Mouse (Mus musculus) neural tube, embryonic 14.5 days (tissue): ENCODE measurements around the gene Npc1l1. TPM values are rescaled to one million over a fixed set of nuclear protein-coding genes. Genes with fewer than 3 reads are reported as not detected.

ENCODE experiments used
- ATAC-seq: fragments of 200-750 bp; cut with Nextera tagmentation; 2 replicates; pipeline ENCODE4 v1.8.0; 2017; ENCODE audit warnings: low read depth, mild to moderate bottlenecking, moderate TSS enrichment, moderate library complexity
- H3K27ac ChIP-seq: fragments of 300-500 bp; sonication (generic); 2 replicates; pipeline ENCODE4 v1.5.1; 2014; ENCODE audit warnings: low read depth, mild to moderate bottlenecking, control low read depth, low read length, moderate library complexity, mixed read lengths
- H3K27me3 ChIP-seq: fragments of 300-500 bp; sonication (generic); 2 replicates; pipeline ENCODE4 v1.6.1; 2014; ENCODE audit warnings: low read length; ENCODE audit not compliant: control insufficient read depth, insufficient read depth
- H3K36me3 ChIP-seq: fragments of 300-500 bp; sonication (generic); 2 replicates; pipeline ENCODE4 v1.6.1; 2014; ENCODE audit warnings: low read length, mixed read lengths; ENCODE audit not compliant: control insufficient read depth, insufficient read depth
- H3K4me1 ChIP-seq: fragments of 300-500 bp; sonication (generic); 2 replicates; pipeline ENCODE4 v1.6.1; 2014; ENCODE audit warnings: low read length; ENCODE audit not compliant: control insufficient read depth, insufficient read depth
- H3K4me2 ChIP-seq: fragments of 300-500 bp; sonication (generic); 2 replicates; pipeline ENCODE4 v1.6.1; 2014; ENCODE audit warnings: mild to moderate bottlenecking, low read depth, low read length, control low read depth
- H3K4me3 ChIP-seq: fragments of 300-500 bp; sonication (generic); 2 replicates; pipeline ENCODE4 v1.5.1; 2014; ENCODE audit warnings: low read depth, low read length, control low read depth, mixed read lengths
- H3K9ac ChIP-seq: fragments of 300-500 bp; sonication (generic); replicated peaks from 2 replicates; pipeline ENCODE4 v1.6.1; 2014; ENCODE audit warnings: low read depth, mild to moderate bottlenecking, control low read depth, low read length, mixed read lengths
- H3K9me3 ChIP-seq: fragments of 300-500 bp; sonication (generic); 2 replicates; pipeline ENCODE4 v1.6.1; 2016; ENCODE audit warnings: low read length; ENCODE audit not compliant: control insufficient read depth
- WGBS: fragments of 180-500 bp; shearing (Covaris S2); extraction: QIAGEN DNeasy Blood & Tissue Kit; methylation state at CpG from one replicate; pipeline ENCODE4 v1.1.7; 2014; 5-methylcytosine and 5-hydroxymethylcytosine counted together
- polyA plus RNA-seq: library from polyadenylated mRNA; unstranded; fragments of >200 nt; fragmentation: Nextera tagmentation; extraction: Ambion mirVana; gene quantifications from 2 replicates; pipeline ENCODE4 v1.2.1, GENCODE M21; 2014

The Npc1l1 gene
- polyA plus RNA-seq, 1 experiment from 2014 or later, result 0.05 TPM

DNA sequence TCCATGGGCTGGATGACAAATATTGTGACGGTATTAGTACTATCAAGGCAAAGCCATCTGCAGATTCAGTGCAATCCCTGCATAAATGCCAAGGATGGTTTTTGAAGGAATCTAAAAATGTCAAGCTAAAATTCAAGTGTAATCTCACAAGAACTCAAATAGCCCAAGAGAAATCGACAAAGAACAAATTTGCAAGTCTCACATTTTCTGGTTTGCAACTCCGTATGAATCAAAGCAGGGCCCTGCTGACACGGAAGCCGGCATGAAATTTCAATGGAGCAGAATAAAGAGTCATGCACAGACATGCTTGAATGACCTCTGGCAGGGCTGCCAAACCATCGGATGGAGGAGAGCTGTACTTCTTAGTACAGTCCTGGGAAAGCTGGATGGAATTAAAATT is 10.0 kb downstream of the Npc1l1 start:
- Histone ChIP-seq H3K9ac (no peak overlapping the region), H3K4me3 (no peak overlapping the region), H3K4me2 (no peak overlapping the region), H3K36me3 (no peaks in the 10 kb centered on the region), H3K9me3 (no peaks in the 10 kb centered on the region), H3K27ac (no peak overlapping the region), H3K4me1 (no peaks in the 10 kb centered on the region), H3K27me3 (no peaks in the 10 kb centered on the region)
- no peak for ATAC-seq
- 83% methylated on average over 6 of the region's 6 CpGs for WGBS

DNA sequence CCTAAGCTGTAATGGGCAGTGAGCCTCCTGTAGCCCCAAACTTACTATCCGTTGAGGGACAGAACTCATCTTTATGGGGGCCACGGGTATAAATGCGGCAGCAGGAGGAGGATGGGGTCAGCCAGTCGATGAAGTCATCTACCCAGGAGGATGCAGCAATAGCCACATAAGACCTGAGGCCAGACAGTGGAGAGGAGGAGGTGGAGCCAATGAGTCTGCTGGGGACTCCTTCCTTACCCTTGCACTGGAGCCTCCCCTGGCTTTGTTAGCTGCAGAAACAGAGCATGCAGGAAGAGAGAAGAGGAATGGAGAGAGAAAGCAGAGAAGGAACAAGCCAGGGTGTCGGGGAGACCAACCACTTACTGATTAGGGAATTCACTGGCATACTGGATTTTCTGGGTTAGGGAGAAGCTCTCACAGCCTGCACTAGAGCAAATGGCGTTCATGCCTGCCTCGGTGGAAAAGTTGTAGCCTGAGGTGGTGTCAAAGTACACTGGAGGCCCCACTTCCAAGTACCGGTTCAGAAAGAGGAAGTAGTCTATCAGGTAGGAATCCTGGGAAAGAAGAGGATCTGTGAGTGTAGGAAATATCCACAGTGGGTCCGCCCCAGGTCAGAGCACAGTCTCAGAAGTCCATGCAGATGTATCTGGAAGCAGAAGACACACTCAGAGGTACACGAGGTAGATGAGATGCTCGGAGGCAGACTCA is 11.6 kb downstream of the Npc1l1 start:
- ATAC-seq, result no peak
- Histone ChIP-seq H3K4me2 (no peak overlapping the region), H3K4me3 (no peak overlapping the region), H3K9ac (no peak overlapping the region), H3K36me3 (no peaks in the 10 kb centered on the region), H3K9me3 (no peaks in the 10 kb centered on the region), H3K27ac (no peak overlapping the region), H3K4me1 (no peaks in the 10 kb centered on the region), H3K27me3 (no peaks in the 10 kb centered on the region)
- WGBS, result 83% methylated on average over 11 of the region's 11 CpGs

DNA sequence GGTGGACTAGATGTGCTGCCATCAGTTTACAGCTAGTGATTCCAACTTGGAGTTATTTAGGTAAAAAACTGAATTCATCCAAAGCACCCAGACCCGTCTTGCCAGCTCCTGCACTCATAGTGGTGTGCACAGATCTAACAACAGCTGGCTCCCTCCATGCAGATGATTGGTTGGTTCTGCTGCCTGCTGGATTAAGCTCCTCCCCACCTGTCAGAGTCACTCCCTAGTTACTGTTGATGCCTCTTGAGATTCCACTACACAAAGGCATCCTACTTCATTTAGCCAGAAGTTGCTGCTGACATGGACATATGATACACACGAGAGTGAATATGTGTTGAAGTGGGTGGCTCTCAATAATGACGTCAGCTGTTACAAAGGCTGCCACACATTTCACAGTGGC is 13.1 kb downstream of the Npc1l1 start:
- Histone ChIP-seq H3K4me1 (no peaks in the 10 kb centered on the region), H3K27ac (no peak overlapping the region), H3K9ac (no peak overlapping the region), H3K27me3 (no peaks in the 10 kb centered on the region), H3K4me2 (no peak overlapping the region), H3K36me3 (no peaks in the 10 kb centered on the region), H3K9me3 (no peaks in the 10 kb centered on the region), H3K4me3 (no peak overlapping the region)
- ATAC-seq, result no peak
- 66% methylated on average over 3 of the region's 3 CpGs for WGBS

DNA sequence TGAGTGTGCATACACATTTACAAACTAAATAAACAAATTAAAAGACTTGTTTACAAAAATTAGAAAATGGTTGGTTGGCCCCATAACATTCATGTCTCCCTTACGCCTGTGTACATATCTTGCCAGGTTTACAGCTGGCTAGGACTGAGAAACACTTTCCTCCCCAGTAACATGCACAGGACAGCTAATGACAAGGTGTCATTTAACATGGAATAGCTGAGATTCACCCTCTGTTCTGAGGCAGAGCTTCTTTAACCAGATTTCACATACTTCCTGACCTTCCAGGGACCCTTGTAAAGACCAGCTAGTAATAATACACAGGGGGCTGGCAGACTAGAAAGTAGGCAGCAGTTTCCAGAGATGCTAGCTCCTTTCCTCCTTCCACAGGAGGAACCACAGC is 21.8 kb downstream of the Npc1l1 start:
- H3K4me3 ChIP-seq, result no peak overlapping the region
- 83% methylated on average over 1 of the region's 1 CpGs for WGBS
- no peaks in the 10 kb centered on the region for H3K27me3 ChIP-seq
- H3K4me1 ChIP-seq, result no peaks in the 10 kb centered on the region
- no peaks in the 10 kb centered on the region for H3K36me3 ChIP-seq
- no peak for ATAC-seq
- no peaks in the 10 kb centered on the region for H3K9me3 ChIP-seq
- H3K4me2 ChIP-seq, result no peak overlapping the region
- no peak overlapping the region for H3K9ac ChIP-seq
- H3K27ac ChIP-seq, result no peak overlapping the region

DNA sequence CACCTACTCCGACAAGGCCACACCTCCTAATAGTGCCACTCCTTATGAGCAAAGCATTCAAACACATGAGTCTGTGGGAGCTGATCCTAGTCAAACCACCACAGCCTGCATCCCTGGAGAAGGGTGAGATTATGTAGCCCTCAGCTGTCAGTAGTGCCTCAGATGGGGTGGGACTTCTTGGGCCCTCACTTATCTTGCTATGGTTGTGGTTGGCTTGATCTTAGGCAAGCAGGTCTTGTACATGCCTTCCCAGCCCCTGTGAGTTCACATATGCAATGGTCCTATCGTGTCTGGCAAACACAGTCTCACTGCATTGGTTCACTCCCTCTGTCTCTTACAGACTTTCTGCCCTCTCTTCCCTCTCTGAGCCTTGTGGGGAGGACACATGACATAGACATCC is 22.9 kb downstream of the Npc1l1 start:
- no peaks in the 10 kb centered on the region for H3K4me1 ChIP-seq
- 73% methylated on average over 2 of the region's 2 CpGs for WGBS
- no peak overlapping the region for H3K4me3 ChIP-seq
- no peaks in the 10 kb centered on the region for H3K9me3 ChIP-seq
- H3K27me3 ChIP-seq, result no peaks in the 10 kb centered on the region
- ATAC-seq, result no peak
- no peak overlapping the region for H3K4me2 ChIP-seq
- H3K36me3 ChIP-seq, result no peaks in the 10 kb centered on the region
- H3K9ac ChIP-seq, result no peak overlapping the region
- no peak overlapping the region for H3K27ac ChIP-seq

DNA sequence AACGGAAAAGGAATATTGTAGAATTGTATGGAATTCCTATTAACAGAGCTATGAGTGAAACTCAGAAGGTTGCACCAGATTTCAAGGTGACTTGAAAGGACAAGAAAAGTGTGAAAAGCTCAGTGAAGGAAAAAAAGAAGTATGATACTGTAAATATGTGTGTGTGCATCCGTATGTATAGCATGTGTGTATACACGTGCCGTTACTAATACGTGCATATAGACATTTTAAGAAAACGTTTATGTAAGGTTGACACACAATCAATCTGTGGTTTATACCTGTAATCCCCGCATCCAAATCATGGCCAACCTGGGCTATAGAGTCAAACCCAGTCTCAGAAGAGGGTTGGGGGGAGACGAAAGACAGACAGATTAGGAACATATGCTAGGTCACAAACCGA is 29.4 kb downstream of the Npc1l1 start:
- peak overlapping the region; percentile 95 for H3K9ac ChIP-seq
- peaks cover 17% of the 10 kb centered on the region for H3K4me1 ChIP-seq
- H3K27me3 ChIP-seq, result no peaks in the 10 kb centered on the region; the same call in 1 of the 2 replicates
- H3K9me3 ChIP-seq, result no peaks in the 10 kb centered on the region
- WGBS, result 30% methylated on average over 9 of the region's 9 CpGs
- peak overlapping the region; percentile 99 for H3K4me3 ChIP-seq
- peak overlapping the region; percentile 98 for H3K27ac ChIP-seq
- no peaks in the 10 kb centered on the region for H3K36me3 ChIP-seq
- ATAC-seq, result no peak; the same call in 1 of the 2 replicates
- peak overlapping the region; percentile 85 for H3K4me2 ChIP-seq

DNA sequence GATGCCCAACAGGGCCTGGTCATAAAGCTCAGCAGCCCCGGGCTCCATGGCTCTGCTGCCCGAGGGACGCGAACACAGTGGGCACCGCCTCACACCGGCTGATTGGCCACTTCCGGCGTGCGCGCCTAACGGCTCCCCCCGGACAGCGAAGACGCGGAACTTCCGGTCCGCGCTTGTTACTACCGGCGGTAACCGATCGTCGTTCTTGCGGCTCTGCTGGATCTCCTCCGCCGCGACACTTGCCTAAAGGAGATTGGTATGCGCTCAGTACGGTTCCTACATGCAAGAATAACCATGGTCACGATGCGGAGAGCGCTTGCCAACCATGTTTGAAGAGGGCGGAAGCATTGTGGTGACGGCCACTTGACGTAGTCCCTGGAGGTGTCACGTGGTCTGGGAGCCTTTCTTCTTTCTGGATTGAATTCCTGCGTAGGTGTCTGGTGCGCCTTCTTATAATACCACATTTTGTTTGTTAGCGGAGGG is 29.8 kb downstream of the Npc1l1 start, which contains the start of gene Nudcd3:
TSS of gene Nudcd3 (minus strand) at position 329 of the 483 bp plus-strand sequence.
- H3K4me2 ChIP-seq, result peak within 1 kb of the TSS; percentile 85
- H3K27ac ChIP-seq, result peak within 1 kb of the TSS; percentile 98
- peak within 1 kb of the TSS; percentile 99 for H3K4me3 ChIP-seq
- H3K9me3 ChIP-seq, result no peaks in the 10 kb centered on the region
- H3K36me3 ChIP-seq, result no peaks in the 10 kb centered on the region
- peak within 1 kb of the TSS; percentile 95 for H3K9ac ChIP-seq
- WGBS, result under 1% methylated on average over 39 of the region's 39 CpGs
- ATAC-seq, result peak; percentile 98
- no peaks in the 10 kb centered on the region; the same call in 1 of the 2 replicates for H3K27me3 ChIP-seq
- H3K4me1 ChIP-seq, result peaks cover 17% of the 10 kb centered on the region

DNA sequence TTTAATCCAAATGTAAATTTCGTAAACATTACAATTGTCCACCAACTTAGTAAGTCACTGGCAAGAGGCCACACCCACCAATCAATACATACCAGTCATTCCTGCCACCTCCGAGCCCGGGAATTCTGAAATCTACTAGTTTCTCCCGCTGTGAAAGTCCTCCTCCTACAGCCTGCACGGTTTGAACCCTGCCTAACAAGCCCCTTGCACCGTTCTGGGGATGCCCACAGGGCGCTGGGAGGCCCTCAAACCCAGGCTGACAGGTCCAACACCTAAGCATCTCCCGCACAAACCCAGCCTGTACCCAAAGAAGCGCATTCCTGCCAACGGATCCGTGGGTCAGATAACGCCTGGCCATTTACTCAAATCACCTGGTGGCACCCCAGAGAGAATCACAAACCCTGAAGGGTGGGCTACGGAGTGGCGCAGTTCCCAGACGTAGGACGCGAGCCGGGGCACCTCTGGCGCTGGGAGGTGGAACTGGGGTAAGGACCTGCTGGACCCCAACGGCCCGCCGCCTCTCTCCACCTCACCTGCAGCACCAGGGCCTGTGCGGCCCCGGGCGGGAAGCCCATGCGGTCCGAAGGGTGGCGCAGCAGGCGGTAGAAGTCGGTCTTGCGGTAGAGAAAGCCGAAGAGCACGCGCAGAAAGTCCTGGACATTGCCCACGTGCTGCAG is 30.4 kb downstream of the Npc1l1 start, which contains the start of gene A730071L15Rik:
TSS of gene A730071L15Rik (plus strand) at position 620 of the 677 bp plus-strand sequence.
- H3K27me3 ChIP-seq, result no peaks in the 10 kb centered on the region; the same call in 1 of the 2 replicates
- H3K4me2 ChIP-seq, result peak within 1 kb of the TSS; percentile 85
- peak within 1 kb of the TSS; percentile 99 for H3K4me3 ChIP-seq
- H3K36me3 ChIP-seq, result no peaks in the 10 kb centered on the region
- peak within 1 kb of the TSS; percentile 98 for H3K27ac ChIP-seq
- H3K9ac ChIP-seq, result peak within 1 kb of the TSS; percentile 95
- H3K9me3 ChIP-seq, result no peaks in the 10 kb centered on the region
- WGBS, result under 1% methylated on average over 35 of the region's 35 CpGs
- ATAC-seq, result peak; percentile 74
- H3K4me1 ChIP-seq, result peaks cover 17% of the 10 kb centered on the region

DNA sequence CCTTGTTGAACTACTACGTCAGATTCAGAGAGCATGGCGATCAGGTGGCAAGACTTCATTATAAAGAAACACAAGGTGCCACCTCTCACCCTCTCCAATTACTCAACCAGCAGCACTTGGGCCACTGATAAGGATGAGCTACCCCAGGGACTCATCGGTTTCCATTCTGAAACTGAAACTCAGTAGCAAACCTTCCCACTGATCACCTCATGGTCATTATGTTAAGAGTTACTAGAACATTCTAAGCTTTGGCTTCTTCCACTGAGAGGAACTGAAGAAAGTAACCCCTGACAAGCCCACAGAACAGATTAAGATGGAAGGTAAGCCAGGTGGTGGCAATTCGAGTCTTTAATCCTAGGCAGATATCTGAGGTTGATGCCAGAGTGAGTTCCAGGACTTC is 31.5 kb downstream of the Npc1l1 start:
- H3K9ac ChIP-seq, result no peak overlapping the region
- peaks cover 17% of the 10 kb centered on the region for H3K4me1 ChIP-seq
- 97% methylated on average over 4 of the region's 4 CpGs for WGBS
- H3K4me2 ChIP-seq, result peak overlapping the region; percentile 85
- no peaks in the 10 kb centered on the region for H3K9me3 ChIP-seq
- H3K36me3 ChIP-seq, result no peaks in the 10 kb centered on the region
- no peak overlapping the region for H3K27ac ChIP-seq
- H3K27me3 ChIP-seq, result no peaks in the 10 kb centered on the region; the same call in 1 of the 2 replicates
- no peak for ATAC-seq
- no peak overlapping the region for H3K4me3 ChIP-seq
